Mouse (Mus musculus): ENCODE data around the gene Lrrfip2. TPM values are rescaled to one million over a fixed set of nuclear protein-coding genes. Genes with fewer than 3 reads are reported as not detected.

The Lrrfip2 gene
- total RNA-seq, 2 experiments from 2014 or later = 132 to 133 TPM

GRCm38 (mm10) chr9:111118252-111118890 is 979 bp downstream of the Lrrfip2 start:
- DNase-seq = peak; percentile 62

GRCm38 (mm10) chr9:111118891-111119441 is 1.6 kb downstream of the Lrrfip2 start:
- DNase-seq = peak; percentile 50

- DNase-seq = peak; percentile 79
These were observed 5.1 kb downstream of the Lrrfip2 start for GRCm38 (mm10) chr9:111122446-111122845.

GRCm38 (mm10) chr9:111123336-111123735 is 5.9 kb downstream of the Lrrfip2 start:
- no peak for DNase-seq

GRCm38 (mm10) chr9:111124440-111124839 is 7.0 kb downstream of the Lrrfip2 start:
- no peak for DNase-seq

GRCm38 (mm10) chr9:111126735-111127134 is 9.3 kb downstream of the Lrrfip2 start:
- DNase-seq = no peak

- DNase-seq = no peak
These were observed 10.4 kb downstream of the Lrrfip2 start for GRCm38 (mm10) chr9:111127749-111128148.

GRCm38 (mm10) chr9:111130126-111130525 is 12.7 kb downstream of the Lrrfip2 start:
- DNase-seq = no peak

- no peak for DNase-seq
These were observed 20.8 kb downstream of the Lrrfip2 start for GRCm38 (mm10) chr9:111138161-111138560.

- no peak for DNase-seq
These were observed 25.3 kb downstream of the Lrrfip2 start for GRCm38 (mm10) chr9:111142721-111143120.

GRCm38 (mm10) chr9:111143387-111143786 is 26.0 kb downstream of the Lrrfip2 start:
- DNase-seq = no peak

- DNase-seq = no peak
These were observed 27.3 kb downstream of the Lrrfip2 start for GRCm38 (mm10) chr9:111144711-111145110.

GRCm38 (mm10) chr9:111145497-111146190 is 28.3 kb downstream of the Lrrfip2 start:
- no peak for DNase-seq

- DNase-seq = no peak
These were observed 28.9 kb downstream of the Lrrfip2 start for GRCm38 (mm10) chr9:111146216-111146798.

- DNase-seq = no peak
These were observed 30.6 kb downstream of the Lrrfip2 start for GRCm38 (mm10) chr9:111148006-111148405.

GRCm38 (mm10) chr9:111148414-111148813 is 31.0 kb downstream of the Lrrfip2 start:
- no peak for DNase-seq

- DNase-seq = peak; percentile 83
These were observed 32.0 kb downstream of the Lrrfip2 start for GRCm38 (mm10) chr9:111149188-111149945.

GRCm38 (mm10) chr9:111152314-111152897 is 35.0 kb downstream of the Lrrfip2 start:
- no peak for DNase-seq

- no peak for DNase-seq
These were observed 35.6 kb downstream of the Lrrfip2 start for GRCm38 (mm10) chr9:111153026-111153425.

GRCm38 (mm10) chr9:111155764-111156458 is 38.5 kb downstream of the Lrrfip2 start:
- no peak for DNase-seq

GRCm38 (mm10) chr9:111159562-111159961 is 42.2 kb downstream of the Lrrfip2 start:
- no peak for DNase-seq

GRCm38 (mm10) chr9:111161213-111161612 is 43.8 kb downstream of the Lrrfip2 start:
- DNase-seq = no peak

Data from heart, postnatal 4 days (tissue).